Mouse (Mus musculus): ENCODE data around the gene Nolc1. TPM values are rescaled to one million over a fixed set of nuclear protein-coding genes. Genes with fewer than 3 reads are reported as not detected.

Gene Nolc1
- polyA plus RNA-seq, 1 experiment from 2014 or later, result 86.3 TPM

Other genes starting within 250 kb of the Nolc1 start
- gene Armh3, start 77.4 kb upstream of the Nolc1 start, polyA plus RNA-seq (2015; fragmentation: Nextera tagmentation; extraction: Ambion mirVana), result 22.8 and 24.7 TPM in 2 replicates
- gene Hps6, start 72.4 kb upstream of the Nolc1 start, polyA plus RNA-seq (2015; fragmentation: Nextera tagmentation; extraction: Ambion mirVana), result 2.9 and 3.4 TPM in 2 replicates
- 17.8 and 20.1 TPM in 2 replicates for gene Pprc1, start 31.0 kb upstream of the Nolc1 start, polyA plus RNA-seq (2015; fragmentation: Nextera tagmentation; extraction: Ambion mirVana)
- gene Ldb1, start 30.6 kb upstream of the Nolc1 start, polyA plus RNA-seq (2015; fragmentation: Nextera tagmentation; extraction: Ambion mirVana), result 131 TPM in 2 replicates
- gene Elovl3, start 56.0 kb downstream of the Nolc1 start, polyA plus RNA-seq (2015; fragmentation: Nextera tagmentation; extraction: Ambion mirVana), result not detected in 2 replicates
- not detected in 2 replicates for gene Pitx3, start 72.5 kb downstream of the Nolc1 start, polyA plus RNA-seq (2015; fragmentation: Nextera tagmentation; extraction: Ambion mirVana)
- 65.6 and 71.3 TPM in 2 replicates for gene Gbf1, start 76.6 kb downstream of the Nolc1 start, polyA plus RNA-seq (2015; fragmentation: Nextera tagmentation; extraction: Ambion mirVana)
- 1.9 and 2.2 TPM in 2 replicates for gene Nfkb2, start 228.5 kb downstream of the Nolc1 start, polyA plus RNA-seq (2015; fragmentation: Nextera tagmentation; extraction: Ambion mirVana)